Mouse (Mus musculus) MEL (cell line): Measurements from ENCODE around the gene Igsf6.
"Not testable (repeated sequence)": the region's sequence is repeated elsewhere in the genome, so short reads cannot be mapped to it uniquely, and the experiment has no call there.

Experiments used
- CHD2 ChIP-seq: IDR thresholded peaks from 2 replicates; pipeline ENCODE4 v1.6.1; 2011; ENCODE audit warnings: low read length, improper control_type of control experiment
- CTCF ChIP-seq, 3 experiments: IDR thresholded peaks in 2 of 3; conservative IDR thresholded peaks in 1 of 3; 2 replicates each; pipeline ENCODE4 v1.5.1; 2011 to 2012; ENCODE audit warnings: low read length in 3 of 3, low read depth in 2 of 3, mild to moderate bottlenecking in 2 of 3, improper control_type of control experiment in 1 of 3, inconsistent platforms in 1 of 3, mixed read lengths in 1 of 3, moderate library complexity in 1 of 3; ENCODE audit not compliant: control insufficient read depth in 1 of 3, insufficient read depth in 1 of 3, poor library complexity in 1 of 3, severe bottlenecking in 1 of 3
- MAX ChIP-seq: IDR thresholded peaks from 2 replicates; pipeline ENCODE4 v1.6.1; 2011; ENCODE audit warnings: low read length, improper control_type of control experiment
- UBTF ChIP-seq: IDR thresholded peaks from 2 replicates; pipeline ENCODE4 v1.6.1; 2012; ENCODE audit warnings: low read depth, mild to moderate bottlenecking, inconsistent platforms, low read length, improper control_type of control experiment, moderate library complexity, borderline replicate concordance; ENCODE audit not compliant: insufficient read depth
- ZC3H11A ChIP-seq: IDR thresholded peaks from 2 replicates; pipeline ENCODE4 v1.6.1; 2012; ENCODE audit warnings: low read depth, mild to moderate bottlenecking, inconsistent platforms, low read length, improper control_type of control experiment

DNA sequence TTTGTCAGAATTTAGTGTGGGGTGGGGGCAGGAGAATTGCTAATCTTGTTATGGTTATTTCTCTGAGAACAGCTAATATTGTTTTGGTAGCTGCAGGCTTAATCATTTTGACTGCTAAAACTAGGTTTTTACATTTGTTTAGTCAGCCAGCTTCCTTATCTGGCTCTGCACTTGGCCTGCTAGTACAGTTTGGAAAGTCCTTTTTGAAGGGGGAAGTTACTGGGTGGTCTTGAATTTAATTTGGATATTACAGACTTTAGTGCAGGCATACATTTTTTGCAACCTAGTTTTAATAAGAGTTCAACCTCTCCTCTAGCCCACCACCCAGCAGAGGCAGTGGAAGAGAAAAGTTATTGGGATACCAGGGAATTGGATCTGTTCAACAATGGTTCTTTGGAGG lies 44.4 kb downstream of the Igsf6 start:
- not testable (repeated sequence) for TF ChIP-seq CTCF (IDR thresholded peaks at IDR 0.05 in 2 of 3, conservative IDR thresholded peaks at IDR 0.05 in 1 of 3; ENCODE audit: control insufficient read depth in 1 of 3, insufficient read depth in 1 of 3, low read depth in 2 of 3, low read length in 3 of 3, poor library complexity in 1 of 3, severe bottlenecking in 1 of 3); UBTF; CHD2; MAX; ZC3H11A
